Mouse (Mus musculus): ENCODE data around the gene Ppm1l. TPM values are rescaled to one million over a fixed set of nuclear protein-coding genes. Genes with fewer than 3 reads are reported as not detected.

Ppm1l gene
- total and polyA plus RNA-seq, 2 experiments from 2014 or later, result 20.1 to 31.8 TPM

GRCm38 (mm10) chr3:69525072-69525529 lies 208.4 kb downstream of the Ppm1l start:
- WGBS, result 62% methylated on average over 8 of the region's 8 CpGs
- ATAC-seq (ENCODE audit: low FRiP score) (no peak), DNase-seq (ENCODE audit: low spot score) (no peak)
- Histone ChIP-seq H3K4me3 (ENCODE audit: low read depth, low read length) (no peak overlapping the region), H3K4me2 (ENCODE audit: low read depth, low read length, poor library complexity, severe bottlenecking) (no peak overlapping the region), H3K9ac (replicated peaks; ENCODE audit: low read length, poor library complexity, severe bottlenecking) (no peak overlapping the region), H3K27ac (ENCODE audit: low read depth, low read length) (no peak overlapping the region), H3K36me3 (ENCODE audit: insufficient read depth, low read length) (no peaks in the 10 kb centered on the region), H3K4me1 (ENCODE audit: insufficient read depth, low read length) (no peaks in the 10 kb centered on the region), H3K27me3 (ENCODE audit: insufficient read depth, low read length) (no peaks in the 10 kb centered on the region), H3K9me3 (ENCODE audit: low read length) (no peaks in the 10 kb centered on the region)
- TF ChIP-seq CTCF (IDR thresholded peaks at IDR 0.05), result no peak

- no peak for TF ChIP-seq CTCF (IDR thresholded peaks at IDR 0.05)
- Histone ChIP-seq H3K9me3 (ENCODE audit: low read length) (no peaks in the 10 kb centered on the region), H3K4me2 (ENCODE audit: low read depth, low read length, poor library complexity, severe bottlenecking) (no peak overlapping the region), H3K36me3 (ENCODE audit: insufficient read depth, low read length) (no peaks in the 10 kb centered on the region), H3K4me3 (ENCODE audit: low read depth, low read length) (no peak overlapping the region), H3K27ac (ENCODE audit: low read depth, low read length) (no peak overlapping the region), H3K9ac (replicated peaks; ENCODE audit: low read length, poor library complexity, severe bottlenecking) (no peak overlapping the region), H3K27me3 (ENCODE audit: insufficient read depth, low read length) (no peaks in the 10 kb centered on the region), H3K4me1 (ENCODE audit: insufficient read depth, low read length) (no peaks in the 10 kb centered on the region)
- DNase-seq (ENCODE audit: low spot score) (no peak), ATAC-seq (ENCODE audit: low FRiP score) (no peak)
- 96% methylated on average over 1 of the region's 1 CpGs for WGBS
These were observed 210.7 kb downstream of the Ppm1l start for GRCm38 (mm10) chr3:69527384-69527783.

GRCm38 (mm10) chr3:69529576-69529975 lies 212.9 kb downstream of the Ppm1l start:
- DNase-seq (ENCODE audit: low spot score), result no peak
- Histone ChIP-seq H3K36me3 (ENCODE audit: insufficient read depth, low read length) (no peaks in the 10 kb centered on the region), H3K9ac (replicated peaks; ENCODE audit: low read length, poor library complexity, severe bottlenecking) (no peak overlapping the region), H3K4me2 (ENCODE audit: low read depth, low read length, poor library complexity, severe bottlenecking) (no peak overlapping the region), H3K9me3 (ENCODE audit: low read length) (no peaks in the 10 kb centered on the region), H3K4me1 (ENCODE audit: insufficient read depth, low read length) (no peaks in the 10 kb centered on the region), H3K4me3 (ENCODE audit: low read depth, low read length) (no peak overlapping the region), H3K27ac (ENCODE audit: low read depth, low read length) (no peak overlapping the region), H3K27me3 (ENCODE audit: insufficient read depth, low read length) (no peaks in the 10 kb centered on the region)
- 77% methylated on average over 7 of the region's 7 CpGs for WGBS
- TF ChIP-seq CTCF (IDR thresholded peaks at IDR 0.05), result no peak
- ATAC-seq (ENCODE audit: low FRiP score), result no peak

- no peak for TF ChIP-seq CTCF (IDR thresholded peaks at IDR 0.05)
- no peaks in the 10 kb centered on the region for H3K27me3 ChIP-seq (ENCODE audit: insufficient read depth, low read length)
- DNase-seq (ENCODE audit: low spot score) (peak; percentile 66), ATAC-seq (ENCODE audit: low FRiP score) (no peak)
- H3K9ac ChIP-seq (replicated peaks; ENCODE audit: low read length, poor library complexity, severe bottlenecking), result no peak overlapping the region
- H3K4me2 ChIP-seq (ENCODE audit: low read depth, low read length, poor library complexity, severe bottlenecking), result no peak overlapping the region
- H3K4me3 ChIP-seq (ENCODE audit: low read depth, low read length), result no peak overlapping the region
- no peaks in the 10 kb centered on the region for H3K9me3 ChIP-seq (ENCODE audit: low read length)
- H3K4me1 ChIP-seq (ENCODE audit: insufficient read depth, low read length), result peaks cover 9% of the 10 kb centered on the region; the same call in 1 of the 2 replicates
- no peaks in the 10 kb centered on the region for H3K36me3 ChIP-seq (ENCODE audit: insufficient read depth, low read length)
- no peak overlapping the region for H3K27ac ChIP-seq (ENCODE audit: low read depth, low read length)
- 76% methylated on average over 9 of the region's 9 CpGs for WGBS
These were observed 214.8 kb downstream of the Ppm1l start for GRCm38 (mm10) chr3:69531511-69531910.

GRCm38 (mm10) chr3:69532687-69533086 lies 216.0 kb downstream of the Ppm1l start:
- H3K36me3 ChIP-seq (ENCODE audit: insufficient read depth, low read length), result no peaks in the 10 kb centered on the region
- no peak overlapping the region for H3K9ac ChIP-seq (replicated peaks; ENCODE audit: low read length, poor library complexity, severe bottlenecking)
- DNase-seq (ENCODE audit: low spot score) (no peak), ATAC-seq (ENCODE audit: low FRiP score) (no peak)
- H3K4me2 ChIP-seq (ENCODE audit: low read depth, low read length, poor library complexity, severe bottlenecking), result no peak overlapping the region
- H3K4me3 ChIP-seq (ENCODE audit: low read depth, low read length), result no peak overlapping the region
- no peak for TF ChIP-seq CTCF (IDR thresholded peaks at IDR 0.05)
- H3K9me3 ChIP-seq (ENCODE audit: low read length), result no peaks in the 10 kb centered on the region
- no peak overlapping the region for H3K27ac ChIP-seq (ENCODE audit: low read depth, low read length)
- 34% methylated on average over 4 of the region's 4 CpGs for WGBS
- H3K27me3 ChIP-seq (ENCODE audit: insufficient read depth, low read length), result no peaks in the 10 kb centered on the region
- peaks cover 9% of the 10 kb centered on the region; the same call in 1 of the 2 replicates for H3K4me1 ChIP-seq (ENCODE audit: insufficient read depth, low read length)

- Histone ChIP-seq H3K9ac (replicated peaks; ENCODE audit: low read length, poor library complexity, severe bottlenecking) (no peak overlapping the region), H3K4me2 (ENCODE audit: low read depth, low read length, poor library complexity, severe bottlenecking) (peak overlapping the region; percentile 18; the same call in 1 of the 2 replicates), H3K4me1 (ENCODE audit: insufficient read depth, low read length) (peaks cover 9% of the 10 kb centered on the region; the same call in 1 of the 2 replicates), H3K36me3 (ENCODE audit: insufficient read depth, low read length) (no peaks in the 10 kb centered on the region), H3K9me3 (ENCODE audit: low read length) (no peaks in the 10 kb centered on the region), H3K27ac (ENCODE audit: low read depth, low read length) (no peak overlapping the region), H3K4me3 (ENCODE audit: low read depth, low read length) (no peak overlapping the region), H3K27me3 (ENCODE audit: insufficient read depth, low read length) (no peaks in the 10 kb centered on the region)
- ATAC-seq (ENCODE audit: low FRiP score) (peak; percentile 82), DNase-seq (ENCODE audit: low spot score) (no peak)
- WGBS, result 28% methylated on average over 10 of the region's 10 CpGs
- TF ChIP-seq CTCF (IDR thresholded peaks at IDR 0.05), result no peak
These were observed 218.8 kb downstream of the Ppm1l start for GRCm38 (mm10) chr3:69535486-69535885.
